Mouse (Mus musculus) cortical plate, adult 2 months (tissue): Measurements from ENCODE around the gene Maf.

Source experiments
- CTCF ChIP-seq: fragments of 200-500 bp; IDR thresholded peaks from 2 replicates; pipeline ENCODE4 v1.5.1; 2011; ENCODE audit warnings: mild to moderate bottlenecking, control low read depth, low read length; ENCODE audit not compliant: insufficient read depth; ENCODE audit errors: extremely low read depth
- POLR2A ChIP-seq: fragments of 200-500 bp; IDR thresholded peaks from 2 replicates; pipeline ENCODE4 v1.6.1; 2011; ENCODE audit warnings: mild to moderate bottlenecking, low read length, control low read depth; ENCODE audit not compliant: insufficient read depth; ENCODE audit errors: extremely low read depth

GRCm38 (mm10) chr8:115718621-115719020 is 11.0 kb upstream of the Maf start:
- TF ChIP-seq CTCF (no peak), POLR2A (no peak)
